Mouse (Mus musculus): ENCODE data around the gene Tcf3. TPM values are rescaled to one million over a fixed set of nuclear protein-coding genes. Genes with fewer than 3 reads are reported as not detected.
A peak's percentile ranks its signal among the peaks of the same experiment; 100 is the strongest.

Gene Tcf3
- total RNA-seq, 2 experiments from 2014 or later, result 17.9 to 20.9 TPM

GRCm38 (mm10) chr10:80389185-80389708 lies 44.2 kb downstream of the Tcf3 start:
- no peak for DNase-seq
- intact Hi-C loops (cut with DNase I), result loop anchor here (5.0 kb wide), 1 partner anchor 43 kb away; the partner anchor contains the start of gene Tcf3

- no peak for DNase-seq
- intact Hi-C loops (cut with DNase I), result loop anchor here (1.0 to 5.0 kb wide), 2 partner anchors 10 to 44 kb away; partner anchors contain the start of gene Tcf3
Observed at GRCm38 (mm10) chr10:80388731-80389130, 44.7 kb downstream of the Tcf3 start.

- intact Hi-C loops (cut with DNase I), result loop anchor here (5.0 kb wide), 1 partner anchor 45 kb away; the partner anchor contains the start of gene Tcf3
- peak; percentile 90 for DNase-seq
Observed at GRCm38 (mm10) chr10:80387522-80387959, 45.9 kb downstream of the Tcf3 start, which contains the start of gene Mex3d. Mex3d (minus strand) TSS chr10:80387659.

- peak in 1 of 2 experiments; percentile 36 for DNase-seq
- intact Hi-C loops (cut with DNase I), result loop anchor here (5.0 kb wide), 1 partner anchor 45 kb away; the partner anchor contains the start of gene Tcf3
Observed at GRCm38 (mm10) chr10:80386735-80387471, 46.5 kb downstream of the Tcf3 start.

- intact Hi-C loops (cut with DNase I), result loop anchor here (5.0 kb wide), 1 partner anchor 46 kb away; the partner anchor contains the start of gene Tcf3
- DNase-seq, result no peak
Observed at GRCm38 (mm10) chr10:80385811-80386734, 47.4 kb downstream of the Tcf3 start.

GRCm38 (mm10) chr10:80385310-80385709 lies 48.1 kb downstream of the Tcf3 start:
- no peak for DNase-seq
- intact Hi-C loops (cut with DNase I), result loop anchor here (5.0 kb wide), 1 partner anchor 47 kb away; the partner anchor contains the start of gene Tcf3

- intact Hi-C loops (cut with DNase I), result loop anchor here (5.0 kb wide), 1 partner anchor 48 kb away; the partner anchor contains the start of gene Tcf3
- DNase-seq, result no peak
Observed at GRCm38 (mm10) chr10:80384709-80385108, 48.7 kb downstream of the Tcf3 start.

GRCm38 (mm10) chr10:80384115-80384639 lies 49.3 kb downstream of the Tcf3 start:
- no peak for DNase-seq
- intact Hi-C loops (cut with DNase I), result no loop called here

- intact Hi-C loops (cut with DNase I), result no loop called here
- DNase-seq, result no peak
Observed at GRCm38 (mm10) chr10:80383431-80383830, 50.0 kb downstream of the Tcf3 start.

GRCm38 (mm10) chr10:80382641-80383365 lies 50.6 kb downstream of the Tcf3 start:
- intact Hi-C loops (cut with DNase I), result no loop called here

GRCm38 (mm10) chr10:80377716-80378115 lies 55.7 kb downstream of the Tcf3 start:
- intact Hi-C loops (cut with DNase I), result loop anchor here (5.0 to 10.0 kb wide), 3 partner anchors 130 to 203 kb away; partner anchors contain the start of genes 1600002K03Rik and Efna2
- no peak for DNase-seq

More at GRCm38 (mm10) chr10:80382641-80383365, 50.6 kb downstream of the Tcf3 start:
- DNase-seq, result no peak

- peak; percentile 87 to 91 for DNase-seq
- intact Hi-C loops (cut with DNase I), result loop anchor here (5.0 to 10.0 kb wide), 3 partner anchors 131 to 201 kb away; partner anchors contain the start of genes 1600002K03Rik and Efna2
Observed at GRCm38 (mm10) chr10:80376160-80376559, 57.3 kb downstream of the Tcf3 start.

GRCm38 (mm10) chr10:80374063-80374462 lies 59.4 kb downstream of the Tcf3 start:
- peak; percentile 68 to 77 for DNase-seq
- intact Hi-C loops (cut with DNase I), result loop anchor here (1.0 to 10.0 kb wide), 4 partner anchors 23 to 199 kb away; partner anchors contain the start of genes 1600002K03Rik, Apc2 and Efna2

GRCm38 (mm10) chr10:80372706-80373105 lies 60.7 kb downstream of the Tcf3 start:
- no peak for DNase-seq
- intact Hi-C loops (cut with DNase I), result loop anchor here (10.0 kb wide), 1 partner anchor 198 kb away; the partner anchor contains the start of genes 1600002K03Rik and Efna2

GRCm38 (mm10) chr10:80371983-80372382 lies 61.5 kb downstream of the Tcf3 start:
- intact Hi-C loops (cut with DNase I), result loop anchor here (10.0 kb wide), 1 partner anchor 197 kb away; the partner anchor contains the start of genes 1600002K03Rik and Efna2
- no peak for DNase-seq

- no peak for DNase-seq
- intact Hi-C loops (cut with DNase I), result loop anchor here (10.0 kb wide), 1 partner anchor 197 kb away; the partner anchor contains the start of genes 1600002K03Rik and Efna2
Observed at GRCm38 (mm10) chr10:80371411-80371966, 62.0 kb downstream of the Tcf3 start.

GRCm38 (mm10) chr10:80369995-80370747 lies 63.3 kb downstream of the Tcf3 start:
- intact Hi-C loops (cut with DNase I), result loop anchor here (5.0 to 10.0 kb wide), 2 partner anchors 167 to 195 kb away; partner anchors contain the start of genes 1600002K03Rik, Atp8b3 and Efna2
- no peak for DNase-seq
